Mouse (Mus musculus): ENCODE results near the gene 9130409I23Rik. TPM values are rescaled to one million over a fixed set of nuclear protein-coding genes. Genes with fewer than 3 reads are reported as not detected.

9130409I23Rik gene
- polyA plus RNA-seq, 1 experiment: 0.04 TPM

DNA sequence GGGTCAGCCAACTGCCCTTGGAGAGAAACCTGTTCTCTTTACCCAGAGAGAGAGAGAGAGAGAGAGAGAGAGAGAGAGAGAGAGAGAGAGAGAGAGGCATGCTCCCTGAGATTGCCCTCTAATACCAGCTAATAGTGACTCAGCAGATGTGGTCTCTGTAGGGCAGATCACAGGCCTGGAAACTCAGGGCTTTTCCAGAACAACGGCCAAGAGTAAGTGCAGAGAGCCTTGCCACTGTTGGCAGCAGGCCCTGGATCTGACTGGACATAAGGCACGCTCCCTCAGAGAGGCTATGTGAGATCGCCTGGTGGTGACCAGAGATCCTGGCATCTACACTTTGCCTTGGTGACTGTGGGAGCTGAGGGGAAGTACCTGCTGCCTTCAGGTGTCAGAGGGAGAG is 41.3 kb upstream of the 9130409I23Rik start:
- no peak for TF ChIP-seq POLR2A (IDR thresholded peaks at IDR 0.05; ENCODE audit: low read depth, low read length)
- TF ChIP-seq CTCF (IDR thresholded peaks at IDR 0.05; ENCODE audit: extremely low read depth, insufficient read depth, insufficient read length, insufficient replicate concordance): no peak
- Histone ChIP-seq H3K27ac (ENCODE audit: insufficient read depth, low read length) (no peak overlapping the region), H3K27me3 (ENCODE audit: control insufficient read depth, insufficient read depth, low read length) (no peaks in the 10 kb centered on the region), H3K36me3 (ENCODE audit: control insufficient read depth, insufficient read depth, low read length) (0 out of 2 replicates have a peak, but pooled peaks cover 1% of the 10 kb centered on the region), H3K4me3 (ENCODE audit: extremely low read depth, insufficient read depth, insufficient read length) (no peak overlapping the region), H3K4me1 (ENCODE audit: control insufficient read depth, insufficient read depth, insufficient read length) (peaks cover 3% of the 10 kb centered on the region; the same call in 1 of the 2 replicates)
- WGBS: 57% methylated on average over 3 of the region's 3 CpGs
- no peak for DNase-seq (ENCODE audit: low read depth in 1 of 2, low spot score in 2 of 2)

DNA sequence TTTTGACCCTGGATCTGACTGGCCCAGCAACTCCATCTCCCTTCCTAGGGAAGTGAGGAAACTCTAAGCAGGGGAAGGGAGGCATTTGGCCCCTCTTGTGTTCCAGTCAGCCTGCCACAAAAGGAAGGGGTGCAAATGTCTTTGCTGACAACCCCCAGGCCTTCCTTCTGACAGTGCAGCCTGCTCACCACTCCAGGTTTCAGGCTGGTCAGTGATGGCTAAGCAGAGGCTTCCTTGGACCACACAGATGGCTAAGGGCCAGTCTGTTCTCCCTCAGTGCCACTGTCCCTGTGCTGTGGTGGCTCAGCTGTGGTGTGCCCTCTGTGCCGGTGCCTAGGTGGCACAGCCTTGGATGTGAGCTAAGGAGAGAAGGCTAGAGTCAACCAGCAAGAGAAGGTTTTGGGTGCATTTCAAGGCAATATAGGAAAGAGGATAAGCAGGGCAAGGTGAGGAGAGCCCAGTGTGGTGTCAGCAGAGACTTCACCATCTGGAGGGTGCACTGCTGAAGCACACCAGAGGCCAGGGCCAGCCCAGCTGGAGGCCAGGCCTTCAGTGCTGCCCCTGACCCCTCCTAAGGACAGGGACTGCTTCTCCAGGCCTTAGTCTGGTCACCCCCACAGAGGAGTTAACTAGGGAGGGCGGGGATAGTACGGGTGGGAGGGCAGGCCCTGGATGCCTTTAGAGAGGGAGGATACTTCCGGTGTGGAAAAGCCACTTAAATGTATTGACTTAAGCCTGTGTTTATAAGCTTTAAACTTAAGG is 40.7 kb upstream of the 9130409I23Rik start:
- Histone ChIP-seq H3K4me3 (ENCODE audit: extremely low read depth, insufficient read depth, insufficient read length) (no peak overlapping the region), H3K27ac (ENCODE audit: insufficient read depth, low read length) (no peak overlapping the region), H3K4me1 (ENCODE audit: control insufficient read depth, insufficient read depth, insufficient read length) (peaks cover 8% of the 10 kb centered on the region; the same call in 1 of the 2 replicates), H3K27me3 (ENCODE audit: control insufficient read depth, insufficient read depth, low read length) (no peaks in the 10 kb centered on the region), H3K36me3 (ENCODE audit: control insufficient read depth, insufficient read depth, low read length) (0 out of 2 replicates have a peak, but pooled peaks cover 1% of the 10 kb centered on the region)
- TF ChIP-seq POLR2A (IDR thresholded peaks at IDR 0.05; ENCODE audit: low read depth, low read length) (no peak), CTCF (IDR thresholded peaks at IDR 0.05; ENCODE audit: extremely low read depth, insufficient read depth, insufficient read length, insufficient replicate concordance) (no peak)
- no peak for DNase-seq (ENCODE audit: low read depth in 1 of 2, low spot score in 2 of 2)
- 88% methylated on average over 4 of the region's 4 CpGs for WGBS

DNA sequence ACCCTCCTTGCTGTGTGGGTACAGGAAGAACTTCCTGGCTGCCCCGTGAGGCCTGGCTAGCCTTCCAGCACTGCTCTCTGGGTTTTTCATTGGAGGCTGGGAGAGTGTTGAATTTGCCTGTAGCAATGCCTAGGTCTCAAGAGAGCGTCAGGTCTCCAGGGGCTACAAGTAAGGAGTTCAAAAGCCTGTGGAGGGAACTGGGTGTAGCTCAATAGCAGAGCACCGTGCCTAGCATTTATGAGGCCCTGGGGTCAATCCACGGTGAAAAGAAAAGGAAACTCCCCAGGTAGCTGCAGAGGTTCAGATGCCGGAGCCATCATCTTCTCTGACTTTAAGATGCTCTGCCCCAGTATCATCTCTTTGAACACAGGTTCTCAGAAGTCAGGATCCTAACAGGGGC is 39.4 kb upstream of the 9130409I23Rik start:
- 88% methylated on average over 5 of the region's 5 CpGs for WGBS
- H3K36me3 ChIP-seq (ENCODE audit: control insufficient read depth, insufficient read depth, low read length): 0 out of 2 replicates have a peak, but pooled peaks cover 1% of the 10 kb centered on the region
- DNase-seq (ENCODE audit: low read depth in 1 of 2, low spot score in 2 of 2): no peak
- TF ChIP-seq CTCF (IDR thresholded peaks at IDR 0.05; ENCODE audit: extremely low read depth, insufficient read depth, insufficient read length, insufficient replicate concordance) (no peak), POLR2A (IDR thresholded peaks at IDR 0.05; ENCODE audit: low read depth, low read length) (no peak)
- H3K27ac ChIP-seq (ENCODE audit: insufficient read depth, low read length): no peak overlapping the region
- H3K4me1 ChIP-seq (ENCODE audit: control insufficient read depth, insufficient read depth, insufficient read length): peaks cover 16% of the 10 kb centered on the region; the same call in 1 of the 2 replicates
- H3K27me3 ChIP-seq (ENCODE audit: control insufficient read depth, insufficient read depth, low read length): no peaks in the 10 kb centered on the region
- no peak overlapping the region for H3K4me3 ChIP-seq (ENCODE audit: extremely low read depth, insufficient read depth, insufficient read length)

DNA sequence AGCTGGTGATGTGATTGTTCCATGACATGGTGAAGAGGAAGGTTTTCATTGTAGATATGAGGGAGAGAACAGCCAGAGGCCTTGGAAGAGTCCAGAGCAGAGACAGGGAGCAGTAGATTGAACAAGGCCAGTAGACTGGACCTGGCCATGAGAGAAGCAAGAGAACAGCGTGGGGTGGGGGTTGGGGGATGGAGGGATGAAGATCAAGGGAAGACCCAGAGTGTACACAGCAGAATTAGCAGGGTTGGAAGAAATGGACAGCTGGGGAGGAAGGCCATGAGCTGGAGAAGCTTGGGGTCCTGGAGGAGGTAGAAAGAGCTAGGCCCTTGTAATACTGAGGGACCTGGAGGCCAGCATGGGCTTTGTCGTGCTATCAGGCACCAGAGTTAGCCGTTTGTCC is 38.6 kb upstream of the 9130409I23Rik start:
- DNase-seq (ENCODE audit: low read depth in 1 of 2, low spot score in 2 of 2): no peak
- peaks cover 16% of the 10 kb centered on the region; the same call in 1 of the 2 replicates for H3K4me1 ChIP-seq (ENCODE audit: control insufficient read depth, insufficient read depth, insufficient read length)
- H3K27ac ChIP-seq (ENCODE audit: insufficient read depth, low read length): no peak overlapping the region
- WGBS: 97% methylated on average over 3 of the region's 3 CpGs
- 0 out of 2 replicates have a peak, but pooled peaks cover 1% of the 10 kb centered on the region for H3K36me3 ChIP-seq (ENCODE audit: control insufficient read depth, insufficient read depth, low read length)
- TF ChIP-seq POLR2A (IDR thresholded peaks at IDR 0.05; ENCODE audit: low read depth, low read length) (no peak), CTCF (IDR thresholded peaks at IDR 0.05; ENCODE audit: extremely low read depth, insufficient read depth, insufficient read length, insufficient replicate concordance) (no peak)
- H3K4me3 ChIP-seq (ENCODE audit: extremely low read depth, insufficient read depth, insufficient read length): no peak overlapping the region
- H3K27me3 ChIP-seq (ENCODE audit: control insufficient read depth, insufficient read depth, low read length): no peaks in the 10 kb centered on the region

DNA sequence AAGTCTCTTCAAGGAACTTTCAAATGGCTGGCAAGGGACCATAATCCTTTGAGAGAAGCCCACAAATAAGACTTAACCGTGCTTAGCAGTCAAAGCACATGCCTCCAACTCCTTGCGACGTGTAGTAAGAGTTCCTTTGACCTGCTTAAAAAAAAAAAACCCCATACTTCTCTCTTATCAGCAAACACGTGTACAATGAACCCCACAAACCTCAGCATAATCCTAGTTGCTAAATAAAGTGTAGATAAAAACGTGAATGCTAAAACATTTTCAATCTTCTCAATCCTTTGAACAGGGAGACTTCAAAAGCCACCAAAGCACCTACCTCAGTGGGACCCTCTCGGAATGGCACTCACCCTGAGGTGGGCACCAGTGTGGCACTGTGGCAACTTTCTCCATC is 37.6 kb upstream of the 9130409I23Rik start:
- Histone ChIP-seq H3K36me3 (ENCODE audit: control insufficient read depth, insufficient read depth, low read length) (0 out of 2 replicates have a peak, but pooled peaks cover 1% of the 10 kb centered on the region), H3K27ac (ENCODE audit: insufficient read depth, low read length) (no peak overlapping the region), H3K27me3 (ENCODE audit: control insufficient read depth, insufficient read depth, low read length) (no peaks in the 10 kb centered on the region), H3K4me3 (ENCODE audit: extremely low read depth, insufficient read depth, insufficient read length) (no peak overlapping the region), H3K4me1 (ENCODE audit: control insufficient read depth, insufficient read depth, insufficient read length) (peaks cover 16% of the 10 kb centered on the region; the same call in 1 of the 2 replicates)
- 50% methylated on average over 6 of the region's 6 CpGs for WGBS
- DNase-seq (ENCODE audit: low read depth in 1 of 2, low spot score in 2 of 2): no peak
- TF ChIP-seq POLR2A (IDR thresholded peaks at IDR 0.05; ENCODE audit: low read depth, low read length) (no peak), CTCF (IDR thresholded peaks at IDR 0.05; ENCODE audit: extremely low read depth, insufficient read depth, insufficient read length, insufficient replicate concordance) (no peak)

DNA sequence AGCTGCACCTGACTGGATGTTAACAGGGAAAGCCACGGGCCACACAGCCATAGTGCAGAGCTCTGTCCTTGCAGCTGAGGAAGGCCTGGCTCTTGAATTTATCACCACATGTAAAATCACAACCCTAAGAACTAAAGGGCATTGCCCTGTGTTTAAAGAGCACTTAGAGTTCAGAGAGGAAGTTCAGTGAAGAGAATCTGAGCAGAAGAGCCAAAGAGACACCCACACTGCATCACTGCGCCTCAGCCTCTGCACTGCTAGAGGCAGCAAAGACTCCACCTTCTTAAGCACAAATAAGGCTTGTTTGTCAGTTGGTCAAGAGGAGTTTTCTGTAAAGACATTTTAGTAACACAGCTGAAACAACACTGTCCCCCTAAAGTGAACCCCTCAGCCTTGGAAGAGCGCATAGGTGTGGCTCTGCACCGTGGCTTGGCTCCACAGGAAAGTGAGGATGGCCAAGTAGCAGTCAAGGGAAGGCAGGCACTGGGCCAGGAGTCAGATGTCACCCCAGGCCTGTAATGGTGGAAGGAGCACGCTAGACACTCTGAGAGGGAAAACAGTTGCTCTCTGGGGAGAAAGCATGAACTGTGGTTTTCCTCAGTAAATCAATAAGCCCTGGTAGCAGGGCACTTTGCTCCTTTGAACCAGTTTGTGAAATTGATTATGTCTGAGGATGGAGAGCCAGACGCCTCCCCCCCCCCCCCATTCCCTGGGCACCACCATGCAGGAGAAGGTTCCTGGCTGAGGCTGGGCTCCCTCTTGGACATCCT is 36.1 kb upstream of the 9130409I23Rik start:
- WGBS: 65% methylated on average over 6 of the region's 6 CpGs
- TF ChIP-seq POLR2A (IDR thresholded peaks at IDR 0.05; ENCODE audit: low read depth, low read length): no peak
- no peak for TF ChIP-seq CTCF (IDR thresholded peaks at IDR 0.05; ENCODE audit: extremely low read depth, insufficient read depth, insufficient read length, insufficient replicate concordance)
- peak in 1 of 2 experiments; percentile 31 for DNase-seq (ENCODE audit: low read depth in 1 of 2, low spot score in 2 of 2)
- Histone ChIP-seq H3K36me3 (ENCODE audit: control insufficient read depth, insufficient read depth, low read length) (0 out of 2 replicates have a peak, but pooled peaks cover 1% of the 10 kb centered on the region), H3K27ac (ENCODE audit: insufficient read depth, low read length) (peak overlapping the region; percentile 91), H3K27me3 (ENCODE audit: control insufficient read depth, insufficient read depth, low read length) (no peaks in the 10 kb centered on the region), H3K4me3 (ENCODE audit: extremely low read depth, insufficient read depth, insufficient read length) (no peak overlapping the region), H3K4me1 (ENCODE audit: control insufficient read depth, insufficient read depth, insufficient read length) (peaks cover 16% of the 10 kb centered on the region; the same call in 1 of the 2 replicates)
